Mouse (Mus musculus): ENCODE measurements at regions not wholly inside any gene's neighbourhood (a gene's known extent, or its start where the extent isn't known, plus 50 kb on each side); places are given as distances from the start of the nearest gene placed in this dataset.

DNA sequence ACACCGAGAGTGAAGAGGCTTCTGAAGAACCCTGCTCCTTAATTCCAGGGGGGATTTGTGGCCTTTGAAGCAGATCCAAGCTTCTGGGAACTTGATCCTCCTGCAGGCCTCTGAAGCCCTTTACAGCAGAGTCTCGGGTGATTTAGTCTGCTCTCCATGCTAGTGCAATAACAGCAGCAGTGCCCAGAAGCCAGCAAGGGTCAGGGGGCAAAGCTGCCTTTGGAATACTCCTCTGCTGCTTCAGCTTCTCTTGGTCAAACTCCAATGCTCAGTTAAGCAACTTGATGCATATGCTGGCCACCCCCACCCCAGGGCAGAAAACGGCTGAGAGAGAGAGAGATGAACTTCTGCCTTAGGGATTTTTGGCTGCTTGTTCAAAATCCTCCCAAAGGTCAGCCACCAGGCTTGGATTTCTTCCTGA is 82.8 kb upstream of the N4bp1 start:
- no peak for DNase-seq

GRCm38 (mm10) chr8:86961218-86962195 is 76.4 kb upstream of the N4bp1 start:
- no peak for DNase-seq
